Mouse (Mus musculus): ENCODE measurements around the gene Prpsap2.
"Not testable (repeated sequence)": the region's sequence is repeated elsewhere in the genome, so short reads cannot be mapped to it uniquely, and the experiment has no call there.

The Prpsap2 gene

GRCm38 (mm10) chr11:61761584-61762407 is at the start of gene Prpsap2:
Prpsap2 (minus strand) TSS chr11:61762088.
- DNase-seq (ENCODE audit: low read depth), result peak; percentile 94

GRCm38 (mm10) chr11:61809793-61810192 is 47.9 kb upstream of the Prpsap2 start:
- no peak for DNase-seq (ENCODE audit: low read depth)

GRCm38 (mm10) chr11:61808551-61809117 is 46.7 kb upstream of the Prpsap2 start:
- no peak for DNase-seq (ENCODE audit: low read depth)

GRCm38 (mm10) chr11:61793441-61793840 is 31.6 kb upstream of the Prpsap2 start:
- DNase-seq (ENCODE audit: low read depth), result no peak

- DNase-seq (ENCODE audit: low read depth), result no peak
Measured at GRCm38 (mm10) chr11:61788550-61788949, 26.7 kb upstream of the Prpsap2 start.

- DNase-seq (ENCODE audit: low read depth), result not testable (repeated sequence)
Measured at GRCm38 (mm10) chr11:61782526-61782925, 20.6 kb upstream of the Prpsap2 start.

GRCm38 (mm10) chr11:61774551-61775149 is 12.8 kb upstream of the Prpsap2 start:
- no peak for DNase-seq (ENCODE audit: low read depth)

GRCm38 (mm10) chr11:61760518-61760917 is 1.4 kb downstream of the Prpsap2 start:
- DNase-seq (ENCODE audit: low read depth), result no peak

- no peak for DNase-seq (ENCODE audit: low read depth)
Measured at GRCm38 (mm10) chr11:61757151-61757550, 4.7 kb downstream of the Prpsap2 start.

GRCm38 (mm10) chr11:61751612-61752011 is 10.3 kb downstream of the Prpsap2 start:
- no peak for DNase-seq (ENCODE audit: low read depth)

- no peak for DNase-seq (ENCODE audit: low read depth)
Measured at GRCm38 (mm10) chr11:61747161-61747560, 14.7 kb downstream of the Prpsap2 start.

- DNase-seq (ENCODE audit: low read depth), result no peak
Measured at GRCm38 (mm10) chr11:61745781-61746180, 16.1 kb downstream of the Prpsap2 start.

GRCm38 (mm10) chr11:61744460-61744859 is 17.4 kb downstream of the Prpsap2 start:
- DNase-seq (ENCODE audit: low read depth), result no peak

- DNase-seq (ENCODE audit: low read depth), result no peak
Measured at GRCm38 (mm10) chr11:61743768-61744167, 18.1 kb downstream of the Prpsap2 start.

- DNase-seq (ENCODE audit: low read depth), result no peak
Measured at GRCm38 (mm10) chr11:61740500-61740899, 21.4 kb downstream of the Prpsap2 start.

GRCm38 (mm10) chr11:61737290-61737689 is 24.6 kb downstream of the Prpsap2 start:
- no peak for DNase-seq (ENCODE audit: low read depth)

- DNase-seq (ENCODE audit: low read depth), result no peak
Measured at GRCm38 (mm10) chr11:61732672-61733071, 29.2 kb downstream of the Prpsap2 start.

GRCm38 (mm10) chr11:61728037-61728436 is 33.9 kb downstream of the Prpsap2 start:
- no peak for DNase-seq (ENCODE audit: low read depth)

GRCm38 (mm10) chr11:61722077-61722476 is 39.8 kb downstream of the Prpsap2 start:
- no peak for DNase-seq (ENCODE audit: low read depth)

GRCm38 (mm10) chr11:61720636-61721035 is 41.3 kb downstream of the Prpsap2 start, which contains the start of gene Slc5a10:
Slc5a10 (minus strand) TSS chr11:61720826.
- DNase-seq (ENCODE audit: low read depth), result no peak

- DNase-seq (ENCODE audit: low read depth), result no peak
Measured at GRCm38 (mm10) chr11:61719826-61720225, 42.1 kb downstream of the Prpsap2 start.

GRCm38 (mm10) chr11:61719387-61719786 is 42.5 kb downstream of the Prpsap2 start:
- no peak for DNase-seq (ENCODE audit: low read depth)

GRCm38 (mm10) chr11:61717990-61718389 is 43.9 kb downstream of the Prpsap2 start:
- no peak for DNase-seq (ENCODE audit: low read depth)

All from fibroblast of lung, adult 2 months (primary cell).